Mouse (Mus musculus): ENCODE data around the gene Osbpl9. TPM values are rescaled to one million over a fixed set of nuclear protein-coding genes. Genes with fewer than 3 reads are reported as not detected.

Gene Osbpl9
- polyA plus RNA-seq, 1 experiment from 2014 or later: 55.1 TPM

DNA sequence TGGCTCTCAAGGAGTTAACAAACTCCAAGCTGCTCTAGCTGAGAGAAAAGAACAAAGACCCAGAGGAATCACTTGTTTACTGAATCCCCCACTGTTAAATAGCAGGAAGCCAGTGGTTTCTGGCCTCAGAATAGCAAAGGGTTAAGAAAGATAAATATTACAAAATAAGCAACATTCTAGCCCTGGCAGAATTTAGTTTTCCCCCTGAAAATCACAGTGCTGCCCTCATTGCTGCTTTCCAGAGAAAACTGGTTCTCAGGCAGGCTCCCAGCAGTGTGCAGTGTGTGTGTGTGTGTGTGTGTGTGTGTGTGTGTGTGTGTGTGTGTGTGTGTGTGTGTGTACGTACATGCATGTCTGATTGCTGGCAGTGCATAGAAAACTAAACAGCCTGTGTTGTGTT is 149.8 kb downstream of the Osbpl9 start:
- H3K27ac ChIP-seq: no peak overlapping the region
- no peak overlapping the region for H3K4me3 ChIP-seq (replicated peaks)
- H3K4me2 ChIP-seq: no peak overlapping the region
- no peaks in the 10 kb centered on the region for H3K4me1 ChIP-seq
- no peaks in the 10 kb centered on the region for H3K27me3 ChIP-seq (replicated peaks)
- peaks cover 14% of the 10 kb centered on the region for H3K36me3 ChIP-seq
- H3K9me3 ChIP-seq: no peaks in the 10 kb centered on the region
- 11% methylated on average over 1 of the region's 1 CpGs for WGBS
- H3K9ac ChIP-seq: no peak overlapping the region
- ATAC-seq (ENCODE audit: insufficient read depth, low FRiP score, low read depth): no peak; the same call in 1 of the 2 replicates

GRCm38 (mm10) chr4:109048258-109048657 is 153.8 kb downstream of the Osbpl9 start:
- Histone ChIP-seq H3K27me3 (replicated peaks) (no peaks in the 10 kb centered on the region), H3K4me1 (no peaks in the 10 kb centered on the region), H3K4me3 (replicated peaks) (no peak overlapping the region), H3K9me3 (no peaks in the 10 kb centered on the region), H3K4me2 (no peak overlapping the region), H3K27ac (no peak overlapping the region), H3K36me3 (peaks cover 21% of the 10 kb centered on the region; the same call in 1 of the 2 replicates), H3K9ac (no peak overlapping the region)
- ATAC-seq (ENCODE audit: insufficient read depth, low FRiP score, low read depth): no peak
- 61% methylated on average over 4 of the region's 4 CpGs for WGBS

- H3K4me2 ChIP-seq: no peak overlapping the region
- no peaks in the 10 kb centered on the region for H3K27me3 ChIP-seq (replicated peaks)
- no peak for ATAC-seq (ENCODE audit: insufficient read depth, low FRiP score, low read depth)
- H3K9ac ChIP-seq: no peak overlapping the region
- 72% methylated on average over 5 of the region's 5 CpGs for WGBS
- no peak overlapping the region for H3K27ac ChIP-seq
- no peak overlapping the region for H3K4me3 ChIP-seq (replicated peaks)
- H3K9me3 ChIP-seq: no peaks in the 10 kb centered on the region
- H3K36me3 ChIP-seq: peaks cover 46% of the 10 kb centered on the region
- no peaks in the 10 kb centered on the region for H3K4me1 ChIP-seq
These were observed 158.3 kb downstream of the Osbpl9 start for GRCm38 (mm10) chr4:109043756-109044155.

- H3K9ac ChIP-seq: no peak overlapping the region
- no peak overlapping the region for H3K27ac ChIP-seq
- H3K4me3 ChIP-seq (replicated peaks): no peak overlapping the region
- ATAC-seq (ENCODE audit: insufficient read depth, low FRiP score, low read depth): no peak
- H3K4me2 ChIP-seq: no peak overlapping the region
- H3K9me3 ChIP-seq: no peaks in the 10 kb centered on the region
- no peaks in the 10 kb centered on the region for H3K27me3 ChIP-seq (replicated peaks)
- WGBS: 61% methylated on average over 5 of the region's 5 CpGs
- peaks cover 48% of the 10 kb centered on the region for H3K36me3 ChIP-seq
- no peaks in the 10 kb centered on the region for H3K4me1 ChIP-seq
These were observed 158.8 kb downstream of the Osbpl9 start for GRCm38 (mm10) chr4:109043294-109043693.

DNA sequence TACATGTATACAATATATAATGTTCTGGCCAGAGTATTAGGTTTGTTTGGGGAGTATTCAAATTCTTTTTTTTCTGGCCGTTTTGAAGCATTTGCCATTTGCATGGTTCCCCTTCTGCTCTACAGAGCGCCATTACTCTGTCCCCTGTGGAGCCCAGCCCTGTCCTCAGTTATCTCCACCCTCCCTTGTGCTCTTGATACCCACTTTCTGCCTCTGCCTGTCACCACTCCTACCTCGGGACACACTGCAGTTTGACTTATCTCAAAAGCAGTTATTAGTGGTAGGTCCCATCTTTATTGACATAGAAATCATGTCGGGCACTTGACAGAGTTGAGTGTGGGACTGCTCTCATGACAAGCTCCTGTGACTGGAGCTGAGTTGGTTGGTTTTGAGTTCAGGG is 159.3 kb downstream of the Osbpl9 start:
- Histone ChIP-seq H3K4me3 (replicated peaks) (no peak overlapping the region), H3K4me1 (no peaks in the 10 kb centered on the region), H3K9me3 (no peaks in the 10 kb centered on the region), H3K27ac (no peak overlapping the region), H3K9ac (no peak overlapping the region), H3K4me2 (no peak overlapping the region), H3K27me3 (replicated peaks) (no peaks in the 10 kb centered on the region), H3K36me3 (peaks cover 47% of the 10 kb centered on the region)
- WGBS: 80% methylated on average over 4 of the region's 4 CpGs
- no peak for ATAC-seq (ENCODE audit: insufficient read depth, low FRiP score, low read depth)

DNA sequence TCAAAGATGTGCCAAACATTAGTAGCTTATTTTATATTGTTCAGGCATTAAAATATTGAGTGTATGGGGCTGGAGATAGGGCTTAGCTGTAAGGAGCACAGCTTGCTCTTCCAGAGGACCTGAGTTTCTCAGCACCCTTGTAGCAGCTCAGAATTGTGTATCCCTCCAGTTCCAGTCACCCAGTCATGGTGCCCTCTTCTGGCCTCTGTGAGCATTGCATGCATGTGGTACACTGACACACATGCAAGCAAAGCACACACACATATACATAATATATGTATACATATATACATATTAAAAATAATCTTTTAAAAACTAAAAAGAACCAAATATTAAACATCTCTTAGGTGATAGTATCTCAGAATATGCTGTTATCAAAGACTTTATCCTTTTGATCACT is 165.7 kb downstream of the Osbpl9 start:
- no peak overlapping the region for H3K4me3 ChIP-seq (replicated peaks)
- H3K9ac ChIP-seq: no peak overlapping the region
- H3K27me3 ChIP-seq (replicated peaks): no peaks in the 10 kb centered on the region
- no peak overlapping the region for H3K4me2 ChIP-seq
- H3K9me3 ChIP-seq: no peaks in the 10 kb centered on the region
- no peak for ATAC-seq (ENCODE audit: insufficient read depth, low FRiP score, low read depth)
- H3K4me1 ChIP-seq: no peaks in the 10 kb centered on the region
- no peak overlapping the region for H3K27ac ChIP-seq
- H3K36me3 ChIP-seq: peaks cover 17% of the 10 kb centered on the region

GRCm38 (mm10) chr4:109030266-109030665 is 171.8 kb downstream of the Osbpl9 start:
- Histone ChIP-seq H3K4me1 (no peaks in the 10 kb centered on the region), H3K27me3 (replicated peaks) (no peaks in the 10 kb centered on the region), H3K4me3 (replicated peaks) (no peak overlapping the region), H3K4me2 (no peak overlapping the region), H3K9me3 (no peaks in the 10 kb centered on the region), H3K36me3 (peaks cover 14% of the 10 kb centered on the region), H3K9ac (no peak overlapping the region), H3K27ac (no peak overlapping the region)
- 89% methylated on average over 2 of the region's 2 CpGs for WGBS
- ATAC-seq (ENCODE audit: insufficient read depth, low FRiP score, low read depth): no peak

DNA sequence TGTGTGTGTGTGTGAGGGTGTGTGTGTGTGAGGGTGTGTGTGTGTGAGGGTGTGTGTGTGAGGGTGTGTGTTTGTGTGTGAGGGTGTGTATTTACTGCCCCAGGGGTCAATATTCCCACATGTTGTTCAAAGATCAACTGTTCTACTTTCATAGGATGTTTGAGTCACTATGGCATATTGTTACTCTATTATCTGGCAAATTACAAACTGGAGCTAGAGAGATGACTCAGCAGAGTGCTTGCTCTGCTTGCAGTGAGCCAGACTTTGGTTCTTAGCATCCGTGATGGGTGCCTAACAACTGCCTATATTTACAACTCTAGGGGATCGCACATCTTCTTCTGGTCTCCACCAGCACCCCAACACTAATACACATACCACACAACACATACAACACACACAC is 172.2 kb downstream of the Osbpl9 start:
- H3K4me1 ChIP-seq: no peaks in the 10 kb centered on the region
- H3K27me3 ChIP-seq (replicated peaks): no peaks in the 10 kb centered on the region
- H3K4me2 ChIP-seq: no peak overlapping the region
- no peak overlapping the region for H3K4me3 ChIP-seq (replicated peaks)
- 94% methylated on average over 2 of the region's 2 CpGs for WGBS
- H3K9ac ChIP-seq: no peak overlapping the region
- ATAC-seq (ENCODE audit: insufficient read depth, low FRiP score, low read depth): no peak
- H3K27ac ChIP-seq: no peak overlapping the region
- no peaks in the 10 kb centered on the region for H3K9me3 ChIP-seq
- peaks cover 18% of the 10 kb centered on the region for H3K36me3 ChIP-seq

GRCm38 (mm10) chr4:109026543-109026942 is 175.5 kb downstream of the Osbpl9 start:
- H3K9ac ChIP-seq: no peak overlapping the region
- H3K4me2 ChIP-seq: no peak overlapping the region
- H3K27ac ChIP-seq: no peak overlapping the region
- H3K9me3 ChIP-seq: no peaks in the 10 kb centered on the region
- H3K36me3 ChIP-seq: peaks cover 23% of the 10 kb centered on the region
- no peak overlapping the region for H3K4me3 ChIP-seq (replicated peaks)
- WGBS: 84% methylated on average over 3 of the region's 3 CpGs
- H3K27me3 ChIP-seq (replicated peaks): no peaks in the 10 kb centered on the region
- H3K4me1 ChIP-seq: no peaks in the 10 kb centered on the region
- no peak for ATAC-seq (ENCODE audit: insufficient read depth, low FRiP score, low read depth)

DNA sequence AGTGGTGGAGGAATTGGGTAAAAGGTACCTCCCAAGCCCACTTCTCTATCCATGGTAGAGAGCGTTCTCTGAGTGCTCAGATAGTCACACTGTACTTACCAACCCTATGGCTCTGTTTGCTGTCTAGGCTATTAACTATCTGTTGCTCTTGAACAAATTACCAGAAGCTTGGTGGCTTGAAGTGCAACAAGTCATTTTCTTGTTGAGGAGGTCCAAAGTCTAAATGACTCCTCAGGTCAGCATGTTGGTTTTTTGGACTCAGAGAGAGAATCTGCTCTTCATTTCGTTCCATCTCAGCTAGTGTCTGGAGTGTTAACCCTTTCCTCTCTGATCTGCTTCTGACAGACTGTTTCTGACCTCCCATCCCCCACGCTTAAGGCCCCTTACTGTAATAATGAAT is 177.0 kb downstream of the Osbpl9 start:
- Histone ChIP-seq H3K4me3 (replicated peaks) (no peak overlapping the region), H3K27ac (no peak overlapping the region), H3K4me2 (no peak overlapping the region), H3K4me1 (no peaks in the 10 kb centered on the region), H3K27me3 (replicated peaks) (no peaks in the 10 kb centered on the region), H3K9ac (no peak overlapping the region), H3K36me3 (peaks cover 15% of the 10 kb centered on the region), H3K9me3 (no peaks in the 10 kb centered on the region)
- no peak for ATAC-seq (ENCODE audit: insufficient read depth, low FRiP score, low read depth)
- WGBS: 63% methylated on average over 3 of the region's 3 CpGs

DNA sequence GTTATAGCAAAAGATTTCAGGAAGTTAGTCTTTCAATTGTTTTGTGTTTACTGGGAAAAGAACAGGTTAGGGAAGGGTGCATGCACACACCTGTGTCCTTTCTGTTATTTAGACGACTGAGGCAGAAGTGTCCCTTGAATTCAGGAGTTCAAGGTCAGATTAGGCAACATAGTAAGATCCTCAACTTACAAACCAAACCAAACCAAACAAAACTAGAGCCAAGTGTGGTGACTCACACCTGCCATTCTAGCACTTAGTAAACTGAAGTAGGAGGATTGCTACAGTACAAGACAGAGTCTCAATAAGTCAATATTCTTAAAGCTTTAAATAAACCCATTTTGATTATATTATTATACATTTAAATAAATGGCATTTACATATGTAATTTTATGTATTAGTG is 180.1 kb downstream of the Osbpl9 start:
- no peaks in the 10 kb centered on the region for H3K4me1 ChIP-seq
- H3K9ac ChIP-seq: no peak overlapping the region
- peaks cover 15% of the 10 kb centered on the region for H3K36me3 ChIP-seq
- no peaks in the 10 kb centered on the region for H3K27me3 ChIP-seq (replicated peaks)
- H3K4me3 ChIP-seq (replicated peaks): no peak overlapping the region
- H3K9me3 ChIP-seq: no peaks in the 10 kb centered on the region
- no peak overlapping the region for H3K4me2 ChIP-seq
- no peak overlapping the region for H3K27ac ChIP-seq
- no peak for ATAC-seq (ENCODE audit: insufficient read depth, low FRiP score, low read depth)
- 59% methylated on average over 1 of the region's 1 CpGs for WGBS

- no peak overlapping the region for H3K4me3 ChIP-seq (replicated peaks)
- H3K27me3 ChIP-seq (replicated peaks): no peaks in the 10 kb centered on the region
- H3K36me3 ChIP-seq: peaks cover 9% of the 10 kb centered on the region; the same call in 1 of the 2 replicates
- H3K9ac ChIP-seq: no peak overlapping the region
- no peak for ATAC-seq (ENCODE audit: insufficient read depth, low FRiP score, low read depth)
- H3K9me3 ChIP-seq: no peaks in the 10 kb centered on the region
- H3K4me1 ChIP-seq: no peaks in the 10 kb centered on the region
- WGBS: 80% methylated on average over 4 of the region's 4 CpGs
- H3K27ac ChIP-seq: no peak overlapping the region
- no peak overlapping the region for H3K4me2 ChIP-seq
These were observed 182.8 kb downstream of the Osbpl9 start for GRCm38 (mm10) chr4:109019301-109019700.

- H3K27ac ChIP-seq: peak overlapping the region; percentile 18; the same call in 1 of the 2 replicates
- H3K36me3 ChIP-seq: peaks cover 9% of the 10 kb centered on the region; the same call in 1 of the 2 replicates
- no peak overlapping the region for H3K9ac ChIP-seq
- WGBS: 59% methylated on average over 7 of the region's 7 CpGs
- H3K9me3 ChIP-seq: no peaks in the 10 kb centered on the region
- no peaks in the 10 kb centered on the region for H3K27me3 ChIP-seq (replicated peaks)
- H3K4me1 ChIP-seq: no peaks in the 10 kb centered on the region
- H3K4me2 ChIP-seq: no peak overlapping the region
- no peak for ATAC-seq (ENCODE audit: insufficient read depth, low FRiP score, low read depth)
- no peak overlapping the region for H3K4me3 ChIP-seq (replicated peaks)
These were observed 184.6 kb downstream of the Osbpl9 start for GRCm38 (mm10) chr4:109017441-109017840.

Data from stomach, embryonic 15.5 days (tissue).